Mouse (Mus musculus): ENCODE measurements around the gene Slc22a23. TPM values are rescaled to one million over a fixed set of nuclear protein-coding genes. Genes with fewer than 3 reads are reported as not detected.

Slc22a23 gene
- polyA plus RNA-seq, 1 experiment from 2014 or later: 5.5 TPM

DNA sequence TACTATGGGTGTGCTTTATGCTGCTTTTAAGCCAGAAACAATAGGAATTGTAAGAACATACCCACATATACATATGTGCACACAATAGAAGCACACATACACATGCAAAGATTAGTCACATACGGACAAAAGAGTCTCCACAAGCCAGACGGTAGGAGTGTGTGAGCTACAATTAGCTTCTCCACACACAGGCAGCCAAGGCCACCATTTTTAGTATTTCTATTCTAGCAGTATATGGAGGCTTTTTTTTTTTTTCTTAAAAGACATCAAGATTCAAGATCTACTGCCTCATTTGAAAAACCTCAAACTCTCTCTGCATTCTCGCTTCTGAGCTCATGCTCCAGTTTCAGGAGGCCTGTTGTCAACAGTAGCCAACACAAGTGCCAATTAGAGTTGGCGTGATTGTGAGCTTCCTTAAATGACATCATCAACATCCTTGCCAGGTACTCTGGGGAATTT is 31.9 kb downstream of the Slc22a23 start:
- Histone ChIP-seq H3K4me1 (peaks cover 29% of the 10 kb centered on the region), H3K27me3 (replicated peaks) (no peaks in the 10 kb centered on the region), H3K27ac (replicated peaks) (no peak overlapping the region; the same call in 1 of the 2 replicates), H3K9me3 (no peaks in the 10 kb centered on the region), H3K4me2 (peak overlapping the region; percentile 1; the same call in 1 of the 2 replicates), H3K36me3 (no peaks in the 10 kb centered on the region), H3K9ac (no peak overlapping the region), H3K4me3 (no peak overlapping the region)
- WGBS: 59% methylated on average over 4 of the region's 4 CpGs
- no peak for ATAC-seq (ENCODE audit: extremely low read depth, insufficient number of reproducible peaks, low FRiP score, low TSS enrichment)

GRCm38 (mm10) chr13:34312346-34313002 is 32.5 kb downstream of the Slc22a23 start:
- no peak for ATAC-seq (ENCODE audit: extremely low read depth, insufficient number of reproducible peaks, low FRiP score, low TSS enrichment)
- Histone ChIP-seq H3K4me3 (no peak overlapping the region), H3K27ac (replicated peaks) (no peak overlapping the region; the same call in 1 of the 2 replicates), H3K4me2 (peak overlapping the region; percentile 1; the same call in 1 of the 2 replicates), H3K9me3 (no peaks in the 10 kb centered on the region), H3K27me3 (replicated peaks) (no peaks in the 10 kb centered on the region), H3K4me1 (peaks cover 31% of the 10 kb centered on the region), H3K36me3 (no peaks in the 10 kb centered on the region), H3K9ac (no peak overlapping the region)
- 65% methylated on average over 2 of the region's 2 CpGs for WGBS

- Histone ChIP-seq H3K9ac (no peak overlapping the region), H3K27me3 (replicated peaks) (no peaks in the 10 kb centered on the region), H3K4me2 (no peak overlapping the region), H3K9me3 (no peaks in the 10 kb centered on the region), H3K4me3 (no peak overlapping the region), H3K4me1 (peaks cover 23% of the 10 kb centered on the region), H3K27ac (replicated peaks) (no peak overlapping the region), H3K36me3 (no peaks in the 10 kb centered on the region)
- 69% methylated on average over 2 of the region's 2 CpGs for WGBS
- no peak for ATAC-seq (ENCODE audit: extremely low read depth, insufficient number of reproducible peaks, low FRiP score, low TSS enrichment)
Measured at GRCm38 (mm10) chr13:34311593-34311992, 33.4 kb downstream of the Slc22a23 start.

DNA sequence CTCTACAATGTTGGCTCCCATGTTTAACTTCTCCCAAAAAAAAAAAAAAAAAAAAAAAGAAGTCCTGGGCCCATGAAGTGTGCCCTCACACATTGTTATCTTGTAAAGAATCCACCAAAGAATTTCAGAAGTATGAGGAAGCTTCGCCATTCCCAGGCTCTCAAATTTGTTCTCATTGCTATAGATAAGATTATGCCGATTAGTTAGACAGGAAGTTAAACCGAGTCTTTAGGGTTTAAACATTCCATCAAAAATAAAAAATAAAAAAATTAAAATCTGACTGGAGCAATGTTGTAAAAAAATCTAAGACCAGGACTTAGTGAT is 36.4 kb downstream of the Slc22a23 start:
- no peaks in the 10 kb centered on the region for H3K27me3 ChIP-seq (replicated peaks)
- no peak overlapping the region for H3K4me3 ChIP-seq
- no peaks in the 10 kb centered on the region for H3K9me3 ChIP-seq
- ATAC-seq (ENCODE audit: extremely low read depth, insufficient number of reproducible peaks, low FRiP score, low TSS enrichment): no peak
- 48% methylated on average over 3 of the region's 3 CpGs for WGBS
- no peak overlapping the region for H3K27ac ChIP-seq (replicated peaks)
- H3K4me2 ChIP-seq: no peak overlapping the region
- no peak overlapping the region for H3K9ac ChIP-seq
- H3K36me3 ChIP-seq: no peaks in the 10 kb centered on the region
- peaks cover 30% of the 10 kb centered on the region for H3K4me1 ChIP-seq

- no peak for ATAC-seq (ENCODE audit: extremely low read depth, insufficient number of reproducible peaks, low FRiP score, low TSS enrichment)
- H3K4me3 ChIP-seq: no peak overlapping the region
- H3K27me3 ChIP-seq (replicated peaks): no peaks in the 10 kb centered on the region
- H3K4me2 ChIP-seq: no peak overlapping the region
- H3K4me1 ChIP-seq: peaks cover 26% of the 10 kb centered on the region
- no peak overlapping the region for H3K9ac ChIP-seq
- 69% methylated on average over 7 of the region's 7 CpGs for WGBS
- no peak overlapping the region for H3K27ac ChIP-seq (replicated peaks)
- no peaks in the 10 kb centered on the region for H3K36me3 ChIP-seq
- no peaks in the 10 kb centered on the region for H3K9me3 ChIP-seq
Measured at GRCm38 (mm10) chr13:34307696-34308603, 37.0 kb downstream of the Slc22a23 start.

DNA sequence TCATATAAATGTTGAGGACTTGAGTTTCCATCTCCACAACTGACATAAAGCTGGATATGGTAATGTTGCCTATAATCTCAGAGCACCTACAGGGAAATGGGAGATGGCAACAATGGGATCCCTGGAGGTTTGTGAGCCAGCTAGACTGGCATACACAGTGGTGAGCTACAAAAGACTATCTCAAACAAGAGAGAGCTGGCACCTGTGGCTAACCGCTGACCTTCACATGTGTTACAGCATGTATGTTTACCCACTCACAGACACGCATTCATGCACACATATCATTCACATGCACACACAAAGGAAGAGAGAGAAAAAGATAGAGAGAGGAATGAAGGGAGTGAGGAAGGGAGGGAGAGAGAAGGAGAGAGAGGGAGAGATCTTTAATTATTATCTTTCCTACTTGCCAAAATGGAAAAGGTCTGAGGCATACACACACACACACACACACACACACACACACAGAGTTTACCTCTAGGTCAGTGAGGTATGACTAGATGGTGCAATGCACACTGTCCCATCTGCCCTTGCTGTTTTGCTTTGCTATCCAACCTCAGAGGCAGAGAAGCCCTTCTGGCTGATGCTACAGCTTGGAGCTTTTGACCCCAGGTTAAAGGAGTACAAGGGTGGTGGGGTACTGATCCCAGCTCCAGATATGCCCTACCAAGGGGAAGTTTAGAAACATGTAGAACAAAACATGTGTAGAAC is 38.9 kb downstream of the Slc22a23 start:
- ATAC-seq (ENCODE audit: extremely low read depth, insufficient number of reproducible peaks, low FRiP score, low TSS enrichment): no peak
- H3K4me1 ChIP-seq: peaks cover 20% of the 10 kb centered on the region
- H3K9ac ChIP-seq: no peak overlapping the region
- WGBS: 82% methylated on average over 2 of the region's 2 CpGs
- H3K27me3 ChIP-seq (replicated peaks): no peaks in the 10 kb centered on the region
- no peak overlapping the region for H3K4me3 ChIP-seq
- no peaks in the 10 kb centered on the region for H3K36me3 ChIP-seq
- no peak overlapping the region for H3K27ac ChIP-seq (replicated peaks)
- no peak overlapping the region for H3K4me2 ChIP-seq
- no peaks in the 10 kb centered on the region for H3K9me3 ChIP-seq

DNA sequence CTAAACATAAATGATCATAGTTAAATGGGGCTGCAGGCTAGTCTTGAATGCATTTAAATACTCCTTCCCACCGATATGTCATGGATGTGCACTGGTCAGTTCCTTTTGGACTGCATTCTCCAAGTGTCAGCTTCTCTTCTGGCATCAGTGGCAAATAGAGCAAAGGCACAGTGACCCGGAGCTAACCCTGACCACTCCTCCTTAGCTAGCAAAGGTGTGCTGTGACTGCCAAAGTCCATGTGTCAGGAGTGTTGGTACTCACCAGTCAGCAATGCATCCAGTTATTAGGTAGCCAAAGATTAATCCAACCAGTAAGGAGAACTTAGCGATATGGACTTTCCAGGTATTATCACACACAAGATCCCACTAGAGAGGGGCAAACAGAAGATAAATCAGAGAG is 40.1 kb downstream of the Slc22a23 start:
- no peaks in the 10 kb centered on the region for H3K9me3 ChIP-seq
- peaks cover 16% of the 10 kb centered on the region for H3K4me1 ChIP-seq
- no peak overlapping the region for H3K27ac ChIP-seq (replicated peaks)
- H3K4me3 ChIP-seq: no peak overlapping the region
- WGBS: 82% methylated on average over 3 of the region's 3 CpGs
- no peak overlapping the region for H3K9ac ChIP-seq
- no peak overlapping the region for H3K4me2 ChIP-seq
- no peaks in the 10 kb centered on the region for H3K27me3 ChIP-seq (replicated peaks)
- no peak for ATAC-seq (ENCODE audit: extremely low read depth, insufficient number of reproducible peaks, low FRiP score, low TSS enrichment)
- H3K36me3 ChIP-seq: no peaks in the 10 kb centered on the region

- H3K4me1 ChIP-seq: peaks cover 15% of the 10 kb centered on the region
- no peak overlapping the region for H3K4me3 ChIP-seq
- ATAC-seq (ENCODE audit: extremely low read depth, insufficient number of reproducible peaks, low FRiP score, low TSS enrichment): no peak
- no peaks in the 10 kb centered on the region for H3K27me3 ChIP-seq (replicated peaks)
- H3K9ac ChIP-seq: no peak overlapping the region
- H3K4me2 ChIP-seq: no peak overlapping the region
- no peaks in the 10 kb centered on the region for H3K9me3 ChIP-seq
- no peak overlapping the region for H3K27ac ChIP-seq (replicated peaks)
- 51% methylated on average over 6 of the region's 6 CpGs for WGBS
- H3K36me3 ChIP-seq: peaks cover 4% of the 10 kb centered on the region
Measured at GRCm38 (mm10) chr13:34303386-34304016, 41.5 kb downstream of the Slc22a23 start.

- Histone ChIP-seq H3K4me1 (peaks cover 9% of the 10 kb centered on the region; the same call in 1 of the 2 replicates), H3K9me3 (no peaks in the 10 kb centered on the region), H3K4me3 (no peak overlapping the region), H3K36me3 (peaks cover 10% of the 10 kb centered on the region), H3K27ac (replicated peaks) (no peak overlapping the region), H3K4me2 (no peak overlapping the region), H3K27me3 (replicated peaks) (no peaks in the 10 kb centered on the region), H3K9ac (no peak overlapping the region)
- 59% methylated on average over 3 of the region's 3 CpGs for WGBS
- ATAC-seq (ENCODE audit: extremely low read depth, insufficient number of reproducible peaks, low FRiP score, low TSS enrichment): no peak
Measured at GRCm38 (mm10) chr13:34301585-34301984, 43.4 kb downstream of the Slc22a23 start.

- WGBS: 83% methylated on average over 7 of the region's 7 CpGs
Measured at GRCm38 (mm10) chr13:34299351-34300333, 45.3 kb downstream of the Slc22a23 start.

More at GRCm38 (mm10) chr13:34299351-34300333, 45.3 kb downstream of the Slc22a23 start:
- no peak for ATAC-seq (ENCODE audit: extremely low read depth, insufficient number of reproducible peaks, low FRiP score, low TSS enrichment)
- H3K9ac ChIP-seq: no peak overlapping the region
- no peak overlapping the region for H3K27ac ChIP-seq (replicated peaks)
- H3K4me3 ChIP-seq: no peak overlapping the region
- H3K9me3 ChIP-seq: no peaks in the 10 kb centered on the region
- H3K36me3 ChIP-seq: peaks cover 17% of the 10 kb centered on the region
- no peaks in the 10 kb centered on the region for H3K27me3 ChIP-seq (replicated peaks)
- H3K4me1 ChIP-seq: peaks cover 9% of the 10 kb centered on the region; the same call in 1 of the 2 replicates
- H3K4me2 ChIP-seq: no peak overlapping the region
